Mouse (Mus musculus) ZHBTc4 (cell line): Measurements from ENCODE around the gene Rec8.

Source experiments
- DNase-seq: peaks from one replicate; pipeline ENCODE4 v3.0.0-alpha.2; 2011; ENCODE audit warnings: low read depth, low spot score

Gene Rec8

GRCm38 (mm10) chr14:55617822-55618221 is at the start of gene Rec8:
Gene Rec8, plus strand, starts transcription at chr14:55618037.
- DNase-seq = peak; percentile 96

GRCm38 (mm10) chr14:55570588-55570987 is 47.2 kb upstream of the Rec8 start:
- no peak for DNase-seq

- no peak for DNase-seq
These were observed 46.1 kb upstream of the Rec8 start for GRCm38 (mm10) chr14:55571760-55572159.

- no peak for DNase-seq
These were observed 42.5 kb upstream of the Rec8 start, which contains the start of gene Fitm1 for GRCm38 (mm10) chr14:55575302-55575701. Gene Fitm1, plus strand, starts transcription at chr14:55575617.

GRCm38 (mm10) chr14:55575711-55576110 is 42.1 kb upstream of the Rec8 start:
- no peak for DNase-seq

- DNase-seq = peak; percentile 34
These were observed 41.5 kb upstream of the Rec8 start for GRCm38 (mm10) chr14:55576376-55576775.

- DNase-seq = peak; percentile 87
These were observed 39.8 kb upstream of the Rec8 start, which contains the start of gene Psme1 for GRCm38 (mm10) chr14:55577871-55578667. Gene Psme1, plus strand, starts transcription at chr14:55578123.

- peak; percentile 29 for DNase-seq
These were observed 39.1 kb upstream of the Rec8 start for GRCm38 (mm10) chr14:55578668-55579269.

- peak; percentile 44 for DNase-seq
These were observed 38.0 kb upstream of the Rec8 start for GRCm38 (mm10) chr14:55579511-55580496.

- no peak for DNase-seq
These were observed 37.1 kb upstream of the Rec8 start for GRCm38 (mm10) chr14:55580731-55581130.

- peak; percentile 71 for DNase-seq
These were observed 35.7 kb upstream of the Rec8 start for GRCm38 (mm10) chr14:55581981-55582681.

GRCm38 (mm10) chr14:55584303-55584701 is 33.5 kb upstream of the Rec8 start:
- no peak for DNase-seq

- peak; percentile 86 for DNase-seq
These were observed 32.9 kb upstream of the Rec8 start, which contains the start of gene Emc9 for GRCm38 (mm10) chr14:55584702-55585565. Gene Emc9, minus strand, starts transcription at chr14:55585302.

- DNase-seq = no peak
These were observed 32.3 kb upstream of the Rec8 start for GRCm38 (mm10) chr14:55585566-55585960.

- no peak for DNase-seq
These were observed 31.7 kb upstream of the Rec8 start for GRCm38 (mm10) chr14:55586149-55586548.

GRCm38 (mm10) chr14:55589271-55589670 is 28.6 kb upstream of the Rec8 start:
- no peak for DNase-seq

- DNase-seq = no peak
These were observed 27.9 kb upstream of the Rec8 start for GRCm38 (mm10) chr14:55589771-55590448.

- DNase-seq = peak; percentile 98
These were observed 27.0 kb upstream of the Rec8 start, which contains the start of gene Psme2 for GRCm38 (mm10) chr14:55590748-55591330. Gene Psme2, minus strand, starts transcription at chr14:55591113.

- peak; percentile 98 for DNase-seq
These were observed 26.4 kb upstream of the Rec8 start, which contains the start of gene Rnf31 for GRCm38 (mm10) chr14:55591331-55591891. Gene Rnf31, plus strand, starts transcription at chr14:55591708.
